Mouse (Mus musculus) intestine, embryonic 15.5 days (tissue): ENCODE results near the gene Nin. TPM values are rescaled to one million over a fixed set of nuclear protein-coding genes. Genes with fewer than 3 reads are reported as not detected.

Source experiments
- polyA plus RNA-seq: library from polyadenylated mRNA; unstranded; fragments of >200 nt; fragmentation: Nextera tagmentation; extraction: Ambion mirVana; gene quantifications from 2 replicates; pipeline ENCODE4 v1.2.1, GENCODE M21; 2015

Gene Nin
- polyA plus RNA-seq, 1 experiment from 2014 or later = 8.4 TPM

Other genes starting within 250 kb of the Nin start
- 5.6 and 5.9 TPM in 2 replicates for gene Atl1, start 221.1 kb downstream of the Nin start, polyA plus RNA-seq
- gene Map4k5, start 220.5 kb downstream of the Nin start, polyA plus RNA-seq = 22.0 and 25.4 TPM in 2 replicates
- gene Sav1, start 126.7 kb downstream of the Nin start, polyA plus RNA-seq = 5.1 and 5.6 TPM in 2 replicates
- 0.11 and 0.15 TPM in 2 replicates for gene Abhd12b, start 40.4 kb upstream of the Nin start, polyA plus RNA-seq
- 24.3 and 24.5 TPM in 2 replicates for gene Pygl, start 117.8 kb upstream of the Nin start, polyA plus RNA-seq
- 1.5 and 1.7 TPM in 2 replicates for gene Trim9, start 233.9 kb upstream of the Nin start, polyA plus RNA-seq